Mouse (Mus musculus): Measurements from ENCODE around the gene Eif3l.

Eif3l gene

GRCm38 (mm10) chr15:79093083-79093839, 18.3 kb downstream of the Eif3l start:
- DNase-seq (ENCODE audit: low spot score in 2 of 2): no peak

DNA sequence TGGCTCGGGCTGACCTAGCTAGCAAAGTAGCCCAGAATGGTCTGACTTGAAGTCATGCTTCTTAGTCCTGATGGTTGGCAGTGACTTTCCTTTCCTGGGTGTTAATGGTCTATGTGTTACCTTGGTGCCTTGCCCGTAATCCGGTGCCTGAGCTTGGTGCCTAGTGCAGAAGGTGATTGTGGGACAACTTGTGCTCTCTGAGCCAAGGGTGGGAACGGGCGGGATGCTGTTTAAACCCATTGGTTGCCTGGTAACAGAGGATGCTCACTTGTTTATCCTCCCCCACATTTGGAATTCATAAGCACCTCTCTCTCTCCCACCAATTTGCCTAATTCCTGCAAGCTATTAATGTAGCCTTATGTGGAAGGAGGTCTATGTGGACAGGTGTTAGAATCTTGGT, 20.5 kb downstream of the Eif3l start:
- no peak for DNase-seq (ENCODE audit: low spot score in 2 of 2)

- no peak for DNase-seq (ENCODE audit: low spot score in 2 of 2)
Measured at GRCm38 (mm10) chr15:79096556-79096955, 21.6 kb downstream of the Eif3l start.

DNA sequence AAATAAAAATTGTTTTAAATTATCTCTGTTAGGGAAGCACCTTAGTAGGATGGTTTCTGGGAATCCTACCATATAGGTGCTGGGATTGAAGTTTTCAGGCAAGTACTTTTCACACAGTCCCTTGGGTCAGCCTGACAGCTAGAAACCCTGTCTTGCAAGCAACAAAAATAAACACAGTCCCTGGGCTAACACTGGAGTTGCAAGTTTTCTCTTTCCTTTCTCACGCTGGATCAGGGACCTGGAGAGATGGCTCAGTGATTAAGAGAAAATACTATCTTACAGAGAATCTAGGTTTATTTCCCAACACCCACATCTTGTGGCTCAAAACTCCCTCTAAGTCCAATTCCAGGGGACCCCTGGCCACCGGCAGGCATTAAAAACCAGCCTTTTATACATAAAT, 22.2 kb downstream of the Eif3l start:
- no peak for DNase-seq (ENCODE audit: low spot score in 2 of 2)

- no peak for DNase-seq (ENCODE audit: low spot score in 2 of 2)
Measured at GRCm38 (mm10) chr15:79097611-79098025, 22.6 kb downstream of the Eif3l start.

GRCm38 (mm10) chr15:79098220-79098619, 23.2 kb downstream of the Eif3l start:
- no peak for DNase-seq (ENCODE audit: low spot score in 2 of 2)

DNA sequence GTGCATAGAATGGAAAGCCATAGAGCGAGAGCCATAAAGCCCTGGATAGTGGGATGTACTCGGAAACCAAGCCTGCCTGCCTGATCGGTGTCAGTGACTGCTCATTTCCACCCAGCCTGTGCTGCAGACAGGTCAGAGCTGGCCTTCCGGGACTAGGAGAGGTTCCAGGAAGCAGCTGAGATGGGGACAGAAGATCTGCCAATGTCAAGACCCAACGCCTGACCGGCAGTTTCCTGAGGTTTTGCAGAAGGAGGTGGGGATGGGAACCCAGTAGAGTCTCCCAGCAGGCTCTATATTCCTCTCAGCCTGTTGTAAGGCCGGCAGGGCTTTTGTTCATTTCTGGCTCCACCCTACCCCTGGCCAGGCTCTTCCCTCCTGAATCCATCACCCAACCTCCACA, 23.9 kb downstream of the Eif3l start:
- no peak for DNase-seq (ENCODE audit: low spot score in 2 of 2)

DNA sequence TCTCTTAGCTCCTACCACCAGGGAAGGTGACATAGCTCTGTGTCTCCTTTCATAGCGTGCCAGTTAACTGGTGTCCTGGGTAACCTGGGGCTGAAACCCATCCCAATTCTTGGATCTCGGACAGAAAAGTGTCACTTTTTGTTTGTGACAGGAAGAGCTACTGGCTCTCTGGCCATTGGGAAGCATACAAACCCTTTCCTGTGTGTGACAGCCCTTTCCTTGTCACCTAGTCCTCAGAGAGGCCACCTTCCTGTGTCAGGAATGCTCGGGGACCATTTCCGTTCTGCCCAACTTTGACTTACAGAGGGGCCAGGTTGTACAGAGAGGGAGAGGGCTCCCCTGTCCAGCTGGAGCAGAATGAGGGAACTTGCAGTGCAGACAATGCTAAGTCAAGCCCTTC, 24.5 kb downstream of the Eif3l start:
- no peak for DNase-seq (ENCODE audit: low spot score in 2 of 2)

- no peak for DNase-seq (ENCODE audit: low spot score in 2 of 2)
Measured at GRCm38 (mm10) chr15:79100391-79100790, 25.4 kb downstream of the Eif3l start.

GRCm38 (mm10) chr15:79101531-79101930, 26.6 kb downstream of the Eif3l start:
- no peak for DNase-seq (ENCODE audit: low spot score in 2 of 2)

- no peak for DNase-seq (ENCODE audit: low spot score in 2 of 2)
Measured at GRCm38 (mm10) chr15:79103264-79103663, 28.3 kb downstream of the Eif3l start.

DNA sequence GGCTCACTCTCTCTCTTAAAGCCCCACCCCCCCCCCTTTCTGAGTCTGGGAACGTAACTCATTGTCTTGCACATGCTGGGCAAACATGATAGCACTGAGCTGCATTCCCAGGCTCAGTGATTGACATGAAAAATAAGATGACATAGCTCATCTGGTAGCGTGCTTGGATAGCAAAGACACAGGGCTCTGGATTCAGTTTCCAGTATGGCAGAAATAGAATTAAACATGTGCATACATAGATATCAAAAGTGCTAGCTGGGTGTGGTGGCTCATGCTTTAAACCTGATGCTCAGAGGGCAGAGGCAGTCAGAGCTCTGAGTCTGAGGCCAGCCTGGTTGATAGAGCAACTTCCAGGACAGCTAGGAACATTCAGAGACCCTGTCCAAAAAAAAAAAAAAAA, 30.8 kb downstream of the Eif3l start:
- no peak for DNase-seq (ENCODE audit: low spot score in 2 of 2)

DNA sequence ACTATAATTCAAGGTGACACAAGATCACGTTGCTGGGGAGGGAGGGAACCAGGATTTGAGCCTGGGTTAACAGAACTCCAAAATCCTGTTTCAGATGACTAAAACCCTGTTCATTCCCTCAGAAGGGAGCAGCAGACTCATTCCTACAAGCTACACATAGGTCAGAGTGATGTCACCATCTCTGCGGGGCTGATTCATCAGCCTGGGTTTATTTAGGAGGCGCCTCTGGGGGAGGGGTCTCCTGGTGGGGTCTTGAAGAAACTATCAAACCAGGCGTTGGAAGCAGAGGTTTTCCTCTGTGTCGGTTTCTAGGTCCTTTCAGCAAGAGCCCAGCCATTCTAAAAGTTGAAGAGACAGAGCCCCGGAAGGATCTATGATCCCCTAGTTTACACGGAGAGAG, 33.0 kb downstream of the Eif3l start:
- no peak for DNase-seq (ENCODE audit: low spot score in 2 of 2)

DNA sequence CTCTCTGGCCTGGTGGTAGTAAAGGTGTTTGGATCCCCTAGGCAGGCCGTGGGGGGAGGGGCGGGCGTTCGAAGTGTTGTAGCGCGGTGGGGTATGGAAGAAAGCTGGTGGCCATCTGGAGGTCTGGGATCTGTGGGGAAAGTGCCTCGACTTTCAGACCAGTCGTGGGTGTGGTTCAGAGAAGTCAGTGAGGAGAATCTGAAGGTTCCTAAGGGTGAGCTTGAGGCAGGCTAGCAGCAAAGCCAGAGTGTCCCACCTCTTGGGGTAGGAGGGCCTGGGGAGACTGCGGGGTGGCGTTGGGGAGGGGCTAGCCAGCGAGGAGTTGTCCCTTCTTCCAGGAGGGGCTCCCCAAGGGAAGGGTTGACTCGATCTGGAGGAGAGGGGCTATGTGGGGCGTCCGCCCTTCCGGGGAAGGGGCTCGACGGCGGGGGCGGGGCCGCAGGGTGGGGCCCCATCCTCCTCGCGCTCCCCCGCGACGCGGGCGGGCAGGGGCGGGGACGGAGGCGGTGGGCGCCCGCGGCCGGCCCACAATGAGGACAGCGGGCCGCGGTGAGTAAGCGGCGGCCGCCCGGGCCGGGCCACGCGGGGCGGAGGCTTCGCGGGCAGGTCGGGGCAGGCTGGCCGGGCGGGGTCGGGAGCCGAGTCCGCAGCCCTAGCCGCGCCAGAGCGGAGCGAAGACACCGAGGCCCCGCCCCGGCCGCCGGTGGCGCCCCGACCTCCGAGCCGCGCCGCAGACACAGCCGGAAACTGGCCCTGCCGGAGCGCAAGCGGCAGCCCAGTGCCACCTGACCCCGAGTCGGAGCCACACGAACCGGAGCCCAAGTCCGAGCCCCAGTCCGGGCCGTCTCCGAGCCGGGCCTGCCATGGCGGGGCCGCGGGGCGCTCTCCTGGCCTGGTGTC, 33.7 kb downstream of the Eif3l start, which contains the start of gene Micall1:
Gene Micall1, plus strand, starts transcription at position 478 of the 900 bp plus-strand sequence.
- peak; percentile 36 to 59 for DNase-seq (ENCODE audit: low spot score in 2 of 2)

GRCm38 (mm10) chr15:79109321-79109934, 34.4 kb downstream of the Eif3l start:
- peak; percentile 21 to 30 for DNase-seq (ENCODE audit: low spot score in 2 of 2)

- DNase-seq (ENCODE audit: low spot score in 2 of 2): no peak
Measured at GRCm38 (mm10) chr15:79110031-79110430, 35.1 kb downstream of the Eif3l start.

- DNase-seq (ENCODE audit: low spot score in 2 of 2): no peak
Measured at GRCm38 (mm10) chr15:79110528-79110927, 35.5 kb downstream of the Eif3l start.

DNA sequence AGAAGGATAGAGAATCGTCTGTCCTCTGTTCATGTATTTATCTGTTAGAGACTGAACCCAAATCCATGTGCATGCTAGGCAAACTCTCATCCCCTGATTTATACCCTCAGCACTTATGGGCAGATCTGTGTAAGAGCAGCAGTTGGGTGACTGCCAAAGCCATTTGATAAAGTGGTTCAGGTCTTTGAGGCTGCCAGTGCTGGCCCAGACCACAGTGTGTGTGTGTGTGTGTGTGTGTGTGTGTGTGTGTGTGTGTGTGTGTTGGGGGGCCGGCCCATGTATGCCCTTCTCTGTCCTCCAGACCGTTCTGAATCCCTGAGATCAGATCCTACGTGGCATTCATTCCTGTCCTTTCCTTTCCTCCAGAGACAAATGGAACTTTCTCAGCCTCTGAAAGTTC, 36.8 kb downstream of the Eif3l start:
- no peak for DNase-seq (ENCODE audit: low spot score in 2 of 2)

GRCm38 (mm10) chr15:79115276-79115675, 40.3 kb downstream of the Eif3l start:
- no peak for DNase-seq (ENCODE audit: low spot score in 2 of 2)

GRCm38 (mm10) chr15:79119491-79119890, 44.5 kb downstream of the Eif3l start:
- DNase-seq (ENCODE audit: low spot score in 2 of 2): no peak

GRCm38 (mm10) chr15:79122119-79122518, 47.1 kb downstream of the Eif3l start:
- no peak for DNase-seq (ENCODE audit: low spot score in 2 of 2)

GRCm38 (mm10) chr15:79122546-79122945, 47.6 kb downstream of the Eif3l start:
- DNase-seq (ENCODE audit: low spot score in 2 of 2): no peak
